Mouse (Mus musculus) inflammation-experienced regulatory T-cells, adult 6 months (primary cell): Measurements from ENCODE around the gene Ptprg. TPM values are rescaled to one million over a fixed set of nuclear protein-coding genes. Genes with fewer than 3 reads are reported as not detected.

Experiments
- ATAC-seq: one replicate; pipeline ENCODE4 v1.8.0; 2017
- polyA plus RNA-seq, 3 experiments: library from polyadenylated mRNA; unstranded; fragments of 100-300 nt; shearing (Covaris generic); gene quantifications; one replicate each; pipeline ENCODE4 v1.2.1; 2017

Gene Ptprg
- polyA plus RNA-seq, 3 experiments from 2014 or later: 0.24 TPM; not detected in 2

DNA sequence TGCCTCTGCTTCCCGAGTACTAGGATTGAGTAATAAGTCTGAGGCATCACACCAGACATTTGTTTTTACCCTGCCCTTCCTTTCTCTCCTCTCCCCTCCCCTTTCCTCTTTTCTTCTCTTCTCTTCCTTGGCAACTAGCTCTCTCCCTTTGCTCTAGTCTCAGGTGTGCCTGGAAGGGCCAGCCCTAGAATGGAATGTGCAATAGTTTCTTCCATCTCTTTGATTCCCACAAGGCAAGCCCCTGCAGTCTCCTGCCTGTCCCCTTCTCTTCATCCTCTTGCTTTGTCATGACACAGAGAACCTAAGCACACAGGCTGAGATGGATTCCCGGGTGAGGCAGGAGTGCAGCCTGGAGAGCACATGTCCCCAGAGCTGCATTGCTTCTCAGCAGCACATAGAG lies 512.4 kb downstream of the Ptprg start:
- ATAC-seq: no peak

DNA sequence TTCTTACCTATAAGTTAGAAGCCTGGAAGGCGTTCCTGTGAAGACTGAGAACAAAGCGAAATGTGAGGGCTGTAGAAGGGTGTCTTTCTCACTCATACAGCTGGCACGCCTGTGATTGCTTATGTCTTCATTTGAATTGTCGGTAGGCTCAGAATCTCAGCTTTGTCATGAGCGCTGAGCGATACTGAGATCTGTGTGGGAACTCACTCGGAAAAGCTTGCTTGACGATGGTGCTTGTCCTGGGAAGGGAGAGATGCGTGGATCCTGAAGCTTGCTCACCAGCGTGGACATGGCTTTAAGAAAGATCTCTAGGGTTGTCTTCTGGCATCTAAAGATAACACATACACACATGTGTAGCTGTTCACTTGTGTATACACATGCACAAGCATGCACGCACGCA lies 516.4 kb downstream of the Ptprg start:
- ATAC-seq: no peak

DNA sequence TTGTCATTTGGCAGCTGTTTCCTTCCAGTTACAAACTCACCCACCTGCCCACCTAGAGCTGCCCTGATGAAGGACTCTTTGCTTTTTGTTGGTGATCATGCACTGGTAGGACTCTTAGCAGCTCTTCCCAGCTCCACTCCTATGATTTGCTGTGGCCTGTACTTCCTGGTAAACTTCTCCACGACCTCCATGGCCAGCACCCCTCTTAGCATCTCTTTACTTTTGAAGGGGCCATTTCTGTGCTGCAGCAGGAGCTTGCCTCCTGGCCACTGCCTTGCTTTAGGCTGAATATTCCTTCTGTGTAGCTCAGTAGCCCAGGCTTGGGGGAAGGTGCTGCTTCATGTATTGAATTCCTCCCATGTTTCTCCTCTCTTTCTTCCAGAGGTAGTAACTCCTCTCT lies 517.0 kb downstream of the Ptprg start:
- ATAC-seq: no peak

DNA sequence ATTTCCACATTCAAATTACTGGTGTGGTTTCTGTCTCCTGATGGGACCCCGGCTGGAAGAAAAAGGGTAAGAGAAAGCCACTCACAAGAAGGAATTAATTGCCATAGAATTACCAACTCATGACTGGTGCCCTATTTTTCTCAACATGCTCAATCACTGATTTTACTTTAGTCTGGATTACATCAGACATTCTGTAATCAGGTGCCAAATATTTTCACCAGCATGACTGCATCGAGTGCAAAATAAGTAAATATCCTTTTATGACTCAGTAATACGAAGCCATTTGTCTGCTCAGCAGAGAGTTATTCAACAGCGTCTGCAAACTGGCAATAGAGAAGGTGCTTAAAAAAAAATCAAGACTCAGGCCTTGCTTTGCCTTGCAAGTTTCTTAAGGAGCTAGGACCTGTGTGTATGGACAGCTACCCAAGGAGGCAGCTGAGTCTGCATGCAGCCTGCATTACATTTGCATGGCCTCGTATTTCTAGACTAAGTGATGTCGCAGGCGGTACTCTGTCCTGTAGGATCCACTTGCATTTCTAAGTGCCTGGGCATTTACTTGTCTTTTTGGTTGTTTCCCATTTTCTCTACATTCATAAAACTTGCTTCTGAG lies 517.6 kb downstream of the Ptprg start:
- no peak for ATAC-seq

DNA sequence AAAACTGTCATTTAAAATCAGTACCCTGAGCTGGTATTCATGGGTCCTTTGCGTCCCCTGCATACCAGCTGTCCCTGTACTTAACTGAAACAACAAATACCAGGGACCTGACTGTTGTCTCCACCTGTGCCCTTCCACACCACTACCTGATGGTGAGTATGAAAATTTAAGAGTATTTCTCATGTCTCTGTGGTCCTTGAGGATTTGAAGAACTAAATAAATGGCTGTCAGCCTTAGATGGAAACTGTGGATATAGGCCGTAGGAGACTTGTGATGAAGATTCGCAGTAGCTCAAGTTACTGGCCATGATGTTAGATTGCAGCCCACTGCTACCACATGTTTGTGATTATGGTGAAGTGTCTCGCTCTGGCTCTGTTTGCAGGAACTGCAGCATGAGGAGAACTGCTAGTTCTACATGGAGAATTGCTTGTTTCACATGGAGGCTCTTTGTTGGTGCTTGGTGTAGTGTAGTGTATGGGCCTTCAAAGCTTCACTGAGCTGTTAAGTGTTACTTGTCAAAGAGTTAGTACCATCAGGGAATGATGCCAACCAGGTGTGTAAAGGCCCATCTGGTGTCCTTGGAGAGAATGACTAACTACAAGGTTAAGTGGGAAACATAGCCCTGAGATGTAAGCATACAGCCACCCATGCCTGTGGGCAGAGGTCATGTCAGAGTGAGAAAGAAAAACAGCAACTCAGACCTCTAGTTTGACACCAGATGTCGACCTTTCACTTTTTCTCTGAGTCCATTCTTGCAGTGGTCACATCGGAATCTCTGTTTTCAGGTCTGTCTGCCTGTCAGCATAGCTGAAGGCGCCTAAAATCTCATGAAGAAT lies 518.9 kb downstream of the Ptprg start:
- ATAC-seq: no peak

DNA sequence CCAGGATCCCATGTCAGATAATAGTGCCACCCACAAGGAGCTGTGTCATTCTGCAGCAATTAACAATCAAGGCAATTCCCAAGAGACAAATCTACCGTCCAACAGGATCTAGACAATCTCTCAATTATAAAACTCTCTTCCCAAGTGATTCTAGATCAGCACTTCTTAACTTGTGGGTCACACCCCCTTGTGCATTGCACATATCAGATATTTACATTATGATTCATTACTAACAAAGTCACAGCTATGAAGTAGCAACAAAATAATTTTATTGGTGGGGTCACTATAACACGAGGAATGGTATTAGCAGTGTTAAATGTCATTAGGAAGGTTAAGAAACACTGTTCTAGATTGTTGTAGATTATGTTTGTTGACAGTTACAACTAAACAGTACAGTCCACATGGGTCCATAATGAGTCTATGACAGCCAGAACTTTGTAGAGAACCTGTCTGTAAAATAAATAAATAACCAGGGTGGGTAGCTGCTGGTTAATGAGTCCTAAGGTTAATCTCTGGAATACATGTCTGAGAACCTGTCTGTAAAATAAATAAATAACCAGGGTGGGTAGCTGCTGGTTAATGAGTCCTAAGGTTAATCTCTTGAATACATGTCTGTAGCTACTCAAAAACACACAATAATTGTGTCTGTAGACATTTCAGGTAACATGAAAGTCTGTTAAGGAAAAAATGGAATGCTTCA lies 520.2 kb downstream of the Ptprg start:
- ATAC-seq: no peak

DNA sequence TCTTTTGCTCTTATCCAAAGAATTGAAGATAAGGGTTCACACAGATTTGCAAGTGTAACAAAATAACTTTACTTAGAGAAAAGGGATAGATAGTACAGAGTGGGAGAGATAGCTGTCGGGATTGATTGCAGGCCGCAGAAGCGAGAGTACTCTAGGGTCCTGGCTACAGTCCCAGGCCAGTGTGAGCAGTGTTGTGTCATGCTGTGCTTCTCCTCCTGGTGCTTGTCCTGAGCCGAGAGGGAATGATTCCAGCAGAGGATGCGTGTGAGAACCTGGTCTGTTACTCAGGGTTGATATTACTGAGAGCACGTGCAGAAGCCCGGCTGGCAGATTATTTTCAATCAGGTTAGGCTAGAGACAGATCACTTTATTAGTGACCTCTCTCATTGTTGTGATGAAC lies 523.9 kb downstream of the Ptprg start:
- ATAC-seq: no peak

DNA sequence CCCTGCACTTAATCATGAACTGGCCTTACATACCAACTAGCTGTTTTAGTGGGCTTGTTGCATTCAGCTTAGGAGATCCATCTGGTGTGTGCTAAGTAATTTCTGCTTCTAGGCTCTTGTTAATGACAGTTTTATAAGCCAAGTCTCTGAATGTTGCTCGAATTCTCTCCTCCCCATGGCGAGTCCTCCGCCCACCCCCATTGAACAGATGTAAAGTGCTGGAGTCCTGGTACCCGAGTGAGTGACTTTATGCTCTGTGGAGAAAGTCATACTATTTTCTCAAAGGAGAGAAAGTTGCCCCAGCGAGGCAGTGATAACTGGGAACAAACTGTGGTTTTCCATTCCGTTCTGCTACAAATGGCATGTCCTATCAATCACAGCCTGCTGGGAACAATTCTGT lies 525.9 kb downstream of the Ptprg start:
- no peak for ATAC-seq

DNA sequence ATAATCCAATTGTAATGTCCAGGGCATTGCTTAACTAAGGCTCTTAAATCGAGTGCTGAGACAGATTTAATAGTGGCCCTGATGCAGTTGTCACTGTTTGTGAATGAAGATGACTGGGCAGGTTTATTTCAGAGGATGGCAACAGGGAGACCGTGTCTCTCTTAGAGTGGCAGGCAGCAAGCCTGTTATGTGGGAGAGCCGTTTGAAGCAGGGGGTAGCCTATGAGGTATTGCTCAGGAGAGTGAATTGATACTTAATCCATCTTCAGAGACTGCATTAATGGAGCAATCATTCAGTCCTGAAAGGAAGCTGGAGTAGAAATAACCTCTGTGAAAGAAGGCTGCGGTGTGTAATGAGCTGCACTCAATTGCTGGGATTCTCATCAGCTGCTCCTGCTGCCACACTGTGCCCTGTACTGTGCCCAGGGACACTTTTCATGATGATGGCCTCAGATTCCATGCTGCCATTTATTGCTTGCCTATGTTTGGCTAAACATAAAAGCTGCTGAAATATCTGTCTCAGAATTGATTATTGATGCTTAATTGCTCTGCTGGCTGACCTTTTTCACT lies 526.6 kb downstream of the Ptprg start:
- no peak for ATAC-seq

DNA sequence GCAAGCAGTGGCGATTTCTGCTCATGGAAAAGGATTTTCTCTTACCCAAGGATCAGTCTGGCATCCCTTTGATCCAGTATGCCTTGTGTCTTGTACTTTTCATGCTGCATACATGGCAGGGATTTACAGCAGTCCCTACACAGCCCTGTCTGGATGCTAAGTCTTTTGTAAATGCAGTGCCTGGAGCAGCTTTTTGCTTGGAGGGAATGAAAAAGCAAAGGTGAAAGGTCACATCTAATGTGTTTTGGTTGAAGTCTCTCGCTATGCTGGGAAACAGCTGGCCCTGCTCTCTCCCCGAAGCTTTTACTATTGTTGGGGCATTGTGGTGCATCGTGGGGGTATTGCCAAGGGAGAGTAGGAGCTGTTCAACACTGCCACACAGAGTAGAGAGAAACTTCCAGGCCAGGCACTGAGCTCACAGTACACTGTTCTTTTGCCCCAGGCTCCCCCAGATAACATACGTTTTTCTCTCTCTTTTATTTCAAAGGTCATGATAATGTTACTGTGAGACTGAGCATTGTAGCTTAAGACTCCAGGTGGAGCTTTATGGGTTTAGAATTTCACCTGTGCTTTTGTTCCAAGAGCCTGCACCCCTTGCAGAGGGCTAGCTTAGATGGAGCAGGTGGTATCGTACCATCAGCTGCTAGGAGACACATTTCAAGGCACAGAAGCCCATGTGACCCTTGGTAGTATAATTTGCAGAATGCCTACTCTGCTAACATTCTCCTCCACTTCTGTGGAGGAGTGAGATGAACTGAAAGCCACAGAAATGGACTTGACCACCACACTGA lies 529.0 kb downstream of the Ptprg start:
- ATAC-seq: no peak

DNA sequence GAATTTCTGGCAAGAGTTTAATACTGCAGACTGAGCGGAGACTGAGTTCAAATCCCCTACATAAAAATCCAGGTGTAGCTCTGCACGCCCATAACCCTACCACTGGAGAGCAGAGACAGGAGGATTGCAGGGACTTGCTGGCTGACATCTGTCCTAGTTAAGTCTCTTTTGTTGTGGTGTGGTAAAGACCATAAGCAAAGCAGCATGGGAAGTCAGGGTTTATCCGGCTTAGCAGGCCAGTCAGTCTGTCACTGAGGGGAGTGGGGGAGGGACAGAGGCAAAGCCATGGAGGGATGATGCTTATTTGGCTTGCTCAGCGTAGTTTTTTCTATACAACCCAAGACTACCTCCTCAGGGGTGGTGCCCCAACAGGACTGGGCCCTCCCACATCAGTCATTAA lies 530.7 kb downstream of the Ptprg start:
- ATAC-seq: no peak

DNA sequence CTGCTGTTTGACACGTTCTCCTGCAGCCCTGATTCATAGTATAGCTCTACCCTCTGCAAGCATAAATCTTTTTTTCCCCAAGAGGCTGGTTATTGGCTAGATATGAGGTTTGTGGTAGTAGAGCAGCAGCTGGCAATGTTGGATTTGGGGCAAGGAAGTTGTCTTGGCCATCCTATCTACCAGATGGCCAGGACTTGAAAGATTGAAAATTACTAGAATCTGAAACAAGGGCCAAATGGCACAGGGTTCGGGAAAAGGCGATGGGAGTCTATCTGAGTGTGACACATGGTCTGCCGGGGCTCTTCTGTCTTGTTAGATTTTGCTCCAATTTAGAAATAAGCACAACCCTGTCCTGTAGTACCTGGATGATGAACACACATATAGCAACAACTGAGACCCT lies 531.7 kb downstream of the Ptprg start:
- no peak for ATAC-seq

DNA sequence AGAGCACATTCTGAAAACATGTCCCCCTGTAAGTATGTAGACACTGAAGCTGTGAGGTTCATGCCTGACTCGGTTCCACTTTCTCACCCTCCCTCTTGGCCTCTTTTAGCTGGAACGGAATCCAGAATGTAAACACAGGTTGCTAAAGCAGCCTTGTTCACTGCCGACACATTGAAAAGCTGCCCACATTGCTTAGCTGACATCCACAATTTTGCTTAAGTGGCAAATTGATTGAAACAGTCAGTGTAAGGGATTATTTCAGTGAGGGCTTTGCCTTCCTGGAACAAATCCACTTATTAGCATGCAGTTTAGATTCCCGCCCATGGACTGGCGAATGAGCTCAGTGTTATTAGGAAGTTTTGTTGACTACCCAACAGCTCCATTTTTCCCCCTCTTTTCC lies 532.8 kb downstream of the Ptprg start:
- no peak for ATAC-seq

DNA sequence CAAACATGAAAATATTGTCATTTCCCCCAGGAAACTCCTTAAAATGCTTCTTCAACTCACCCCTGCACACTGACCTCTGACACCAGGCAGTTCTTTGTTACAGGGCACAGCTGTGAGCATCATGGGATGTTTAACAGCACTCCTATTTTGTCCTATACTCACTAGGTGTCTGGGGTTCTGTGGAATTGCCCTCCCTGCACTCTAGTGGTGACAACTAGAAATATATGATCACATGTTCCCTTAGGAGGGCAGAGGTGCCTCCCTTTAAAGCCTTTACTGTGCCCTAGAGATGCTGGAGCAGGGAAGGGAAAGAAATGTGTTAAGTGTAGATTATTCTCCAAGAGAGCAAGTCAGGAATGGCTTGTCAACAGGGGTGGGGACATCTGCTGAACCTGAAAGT lies 536.6 kb downstream of the Ptprg start:
- no peak for ATAC-seq

DNA sequence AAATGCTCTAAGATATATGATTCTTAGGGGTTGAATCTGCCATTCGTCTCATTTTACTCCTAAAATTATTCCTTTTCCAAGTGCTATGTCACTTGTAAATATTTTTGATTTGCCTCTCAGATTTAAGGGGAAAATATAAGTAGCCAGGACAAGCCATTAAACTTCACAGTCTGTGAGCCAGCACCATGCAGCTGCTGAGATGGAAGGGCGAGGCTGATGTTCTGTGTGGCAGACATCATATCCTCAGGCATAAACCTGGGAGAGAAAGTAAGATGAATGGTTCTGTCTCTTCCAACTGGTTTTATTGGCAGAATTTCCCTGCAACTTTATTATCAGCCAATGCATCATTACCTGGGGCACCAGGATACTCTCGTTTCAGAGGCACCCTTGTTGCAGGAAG lies 538.4 kb downstream of the Ptprg start:
- no peak for ATAC-seq

DNA sequence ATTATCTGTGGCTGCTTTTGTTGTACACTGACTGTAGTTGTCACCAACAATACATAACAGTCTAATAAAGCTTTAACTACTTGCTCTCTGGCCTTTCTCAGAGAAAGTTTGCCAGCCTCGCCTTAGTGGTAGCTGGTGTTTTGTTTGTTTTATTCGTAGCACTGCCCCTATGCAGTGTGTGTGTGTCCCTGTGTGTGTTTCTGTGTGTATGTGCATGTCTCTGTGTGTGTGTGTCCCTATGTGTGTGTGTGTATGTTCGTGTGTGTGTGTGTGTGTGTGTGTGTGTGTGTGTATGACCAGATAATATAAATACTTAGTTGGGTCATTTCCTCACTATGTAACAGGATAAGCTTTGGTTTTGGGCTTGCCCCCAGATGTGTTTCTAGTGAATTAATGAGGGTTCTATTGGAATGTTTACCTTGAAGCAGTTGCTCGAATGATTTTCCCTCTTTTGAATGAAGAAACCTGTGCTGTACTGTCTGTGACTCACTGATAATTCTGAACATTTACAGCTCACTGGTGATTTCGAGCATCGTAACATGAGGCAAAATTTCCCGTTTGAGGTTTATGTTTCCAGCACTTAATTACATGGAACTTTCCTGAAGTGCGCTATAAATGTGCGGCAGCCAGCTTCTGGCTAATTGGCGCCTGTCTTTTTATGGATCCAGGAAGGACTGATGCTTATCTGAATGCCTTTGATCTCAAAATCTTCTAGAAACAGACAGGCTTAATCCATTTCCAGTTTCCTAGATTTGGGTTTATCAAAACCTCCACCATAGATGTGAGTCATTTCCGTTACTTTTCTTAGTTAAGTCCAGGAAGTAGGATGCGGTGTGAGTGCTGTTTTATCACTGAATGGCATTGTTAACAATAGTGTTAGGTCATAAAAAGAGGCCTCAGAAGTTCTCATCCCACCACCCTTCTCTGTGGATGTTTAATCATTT lies 546.3 kb downstream of the Ptprg start:
- ATAC-seq: no peak

DNA sequence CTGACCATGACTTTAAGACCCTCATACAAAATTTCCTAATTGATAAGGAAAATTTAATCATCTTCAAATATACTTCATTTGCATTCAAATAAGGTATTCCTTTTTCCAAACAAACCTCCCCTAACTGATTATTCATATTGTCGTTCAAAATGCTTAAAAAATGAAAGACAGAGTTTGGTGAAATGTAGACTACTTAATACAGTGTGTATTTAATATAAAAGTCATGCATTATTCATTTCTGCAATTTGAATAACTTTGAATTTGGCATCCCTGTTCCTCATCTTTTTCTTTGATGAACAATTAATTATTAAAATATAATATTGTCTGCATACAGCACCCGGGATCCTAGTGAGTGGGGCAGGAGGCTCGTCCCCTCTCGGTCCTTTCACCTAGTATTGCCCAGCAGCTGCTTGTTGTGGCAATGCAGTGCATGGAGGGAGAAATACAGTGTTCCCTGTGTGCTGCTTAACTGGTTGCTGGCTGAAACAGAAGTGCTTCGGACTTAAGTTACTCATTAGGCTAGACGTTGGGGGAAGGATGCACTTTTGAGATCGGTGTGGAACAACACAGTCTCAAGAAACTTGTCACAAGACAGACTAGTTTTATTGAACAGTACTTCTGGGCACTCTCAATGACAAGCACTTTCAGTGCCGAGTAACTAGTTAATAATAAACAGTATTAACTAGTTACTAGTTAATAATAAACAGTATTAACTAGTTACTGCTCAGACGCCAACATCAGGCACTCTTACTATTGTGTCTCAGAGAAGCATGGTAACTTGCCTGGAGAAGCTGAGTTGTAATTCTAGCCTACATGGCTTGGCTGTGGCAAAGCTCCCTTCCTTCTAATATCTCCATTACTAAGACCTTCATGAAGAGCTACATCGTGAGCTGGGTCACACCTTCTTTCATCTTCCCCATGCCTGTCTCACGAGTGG lies 549.3 kb downstream of the Ptprg start:
- no peak for ATAC-seq

DNA sequence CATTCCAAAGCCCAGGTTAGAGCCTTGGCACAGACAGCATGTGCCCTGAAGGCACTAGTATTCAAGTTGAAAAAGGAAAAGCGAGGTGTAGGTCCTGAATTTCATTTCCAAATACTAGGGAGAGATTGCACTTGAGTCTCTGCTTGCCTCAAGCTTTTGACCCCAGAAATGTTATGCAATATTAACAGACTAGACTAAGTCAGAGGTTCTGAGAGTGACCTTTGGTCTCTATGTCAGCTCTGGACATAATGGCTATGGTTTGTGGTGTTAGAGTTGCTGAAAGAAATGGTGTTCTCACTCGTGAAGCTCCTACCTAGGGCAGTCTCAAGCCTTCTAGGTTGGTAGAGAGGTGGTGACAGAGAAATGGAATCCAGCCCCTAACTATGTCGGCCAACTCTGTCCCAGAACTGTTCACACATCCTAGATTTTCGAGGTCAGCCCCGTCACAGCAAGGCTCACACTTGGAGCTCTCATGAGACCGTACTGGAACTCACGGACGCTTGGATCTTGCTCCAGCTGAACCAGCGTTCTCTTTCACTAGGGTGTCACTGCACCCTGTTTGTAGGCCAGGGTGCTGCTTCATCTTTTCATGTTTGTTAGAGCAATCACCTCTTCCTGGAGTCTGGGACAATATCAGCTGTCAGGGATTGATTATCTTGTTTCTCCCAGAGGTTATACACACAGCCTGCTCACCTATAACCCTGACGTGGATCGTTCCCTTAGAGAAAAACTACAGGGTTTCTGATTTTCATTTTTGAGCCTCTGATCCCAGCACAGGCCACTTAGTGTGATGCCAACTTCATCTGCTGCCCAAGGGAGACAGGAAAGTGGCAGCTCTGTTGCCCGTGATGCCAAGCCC lies 551.2 kb downstream of the Ptprg start:
- no peak for ATAC-seq

DNA sequence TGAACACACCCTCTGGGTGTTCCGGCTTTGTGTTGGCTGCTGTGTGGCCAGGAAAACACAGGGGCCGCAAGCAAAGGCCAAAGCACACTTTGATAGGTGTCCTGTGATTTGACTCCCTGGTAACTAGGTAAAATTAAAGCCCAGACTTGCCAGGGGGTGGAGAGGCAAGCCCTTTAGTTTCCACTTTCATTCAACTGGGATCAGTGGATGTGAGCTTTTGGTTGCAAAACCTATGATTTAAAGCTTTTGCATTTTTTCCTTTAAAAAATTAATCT lies 551.8 kb downstream of the Ptprg start:
- no peak for ATAC-seq

DNA sequence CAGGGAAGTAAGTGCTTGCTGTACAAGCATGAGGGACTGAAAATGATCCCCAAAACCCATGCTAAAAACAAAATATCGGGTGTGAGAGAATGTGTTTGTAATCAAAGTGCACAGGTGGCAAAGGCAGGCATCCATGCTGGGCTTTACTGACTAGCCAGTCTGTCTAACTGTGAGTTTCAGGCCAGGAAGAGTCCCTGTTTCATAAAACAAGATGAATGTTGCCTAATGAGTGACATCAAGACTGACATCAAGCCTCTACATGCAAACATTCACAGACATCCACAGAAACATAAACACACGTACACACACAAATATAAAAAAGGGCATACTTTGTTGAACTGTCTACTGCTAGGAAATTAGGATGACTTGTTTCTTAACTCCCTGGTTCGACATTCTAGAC lies 552.3 kb downstream of the Ptprg start:
- ATAC-seq: no peak
